Mouse (Mus musculus): ENCODE results near the gene Cyp4a32.
"Not testable (repeated sequence)": the region's sequence is repeated elsewhere in the genome, so short reads cannot be mapped to it uniquely, and the experiment has no call there.

DNA sequence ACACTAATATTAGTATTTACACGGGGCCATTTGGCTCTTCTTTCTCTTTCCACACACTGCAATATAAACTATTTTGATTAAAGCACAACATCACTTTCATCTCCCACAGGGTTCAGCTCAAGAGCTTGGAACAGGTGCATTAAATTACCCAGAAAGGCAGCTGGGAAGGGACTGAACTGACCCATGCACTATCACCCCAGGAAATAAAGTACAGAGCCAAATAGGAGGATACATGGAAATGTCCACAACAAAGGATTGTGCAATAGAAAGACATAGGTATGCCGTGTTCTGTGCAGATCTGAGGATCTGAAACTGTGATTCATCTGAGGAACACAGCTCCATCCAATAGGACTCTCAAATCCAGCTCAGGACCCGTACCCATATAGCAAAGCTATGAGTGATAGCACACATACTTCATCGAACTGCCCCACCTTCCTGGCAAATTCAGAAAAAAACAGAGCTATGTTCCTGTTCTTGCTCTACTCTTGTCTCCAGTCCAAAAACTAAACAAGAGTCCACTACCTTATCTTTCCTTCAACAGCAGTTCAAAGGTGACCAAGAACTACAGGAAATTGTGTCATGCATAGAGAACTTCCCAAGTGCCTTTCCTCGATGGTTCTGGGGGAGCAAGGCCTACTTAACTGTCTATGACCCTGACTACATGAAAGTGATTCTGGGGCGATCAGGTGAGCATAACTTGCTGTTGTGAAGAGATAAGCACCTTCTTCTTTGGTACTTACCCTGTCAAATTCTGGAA lies 36.1 kb upstream of the Cyp4a32 start:
- TF ChIP-seq CTCF (IDR thresholded peaks at IDR 0.05; ENCODE audit: extremely low read depth, insufficient read depth, insufficient read length, insufficient replicate concordance); POLR2A (IDR thresholded peaks at IDR 0.05; ENCODE audit: low read depth, low read length): not testable (repeated sequence)

All from spleen, adult 2 months (tissue).